7 mouse cellular contexts compared by ENCODE assay signal in the genomic region with DNA sequence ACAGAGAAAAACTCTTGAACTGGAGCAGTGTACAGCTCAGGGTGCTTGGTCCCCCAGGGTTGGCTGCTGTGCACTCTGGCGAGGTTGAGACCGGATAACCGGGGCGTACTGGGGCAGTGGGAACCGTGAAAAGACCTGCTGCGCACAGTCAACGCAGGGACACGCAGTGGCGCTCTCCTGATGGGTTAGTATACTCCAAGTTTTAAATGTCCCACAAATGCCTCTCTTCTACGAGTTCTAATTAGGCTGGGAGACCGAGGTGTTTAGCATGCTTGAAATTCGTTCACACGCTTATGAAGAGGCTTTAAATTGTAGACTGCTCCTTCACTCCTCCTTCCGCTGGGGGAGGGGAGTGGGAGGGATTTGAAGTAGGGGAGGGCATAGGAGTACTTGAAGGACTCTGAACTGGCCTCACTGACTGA. TPM values are rescaled to one million over a fixed set of nuclear protein-coding genes. Genes with fewer than 3 reads are reported as not detected.
DNase-seq lines count a peak whose midpoint lies in the region; ATAC-seq and TF ChIP-seq lines count a peak whose summit lies in the region.

No protein-coding gene starts in this region.

- WGBS in embryonic facial prominence, embryonic 15.5 days = under 1% methylated on average over 14 of the region's 14 CpGs
- under 1% methylated on average over 14 of the region's 14 CpGs for WGBS in hindbrain, embryonic 14.5 days
- WGBS in liver, adult 2 months = under 1% methylated on average over 14 of the region's 14 CpGs

- peak overlapping the region; percentile 72 for H3K4me3 ChIP-seq in embryonic facial prominence, embryonic 15.5 days (replicated peaks)
- peak overlapping the region; percentile 60; the same call in 1 of the 2 replicates for H3K4me3 ChIP-seq in hindbrain, embryonic 14.5 days (replicated peaks; ENCODE audit: low read length)
- peak overlapping the region; percentile 46 for H3K4me3 ChIP-seq in liver, adult 2 months (ENCODE audit: insufficient read depth, low read depth, low read length)

- H3K9me3 ChIP-seq in embryonic facial prominence, embryonic 15.5 days (replicated peaks) = no peaks in the 10 kb centered on the region
- no peaks in the 10 kb centered on the region for H3K9me3 ChIP-seq in hindbrain, embryonic 14.5 days (ENCODE audit: control insufficient read depth, low read length)

- DNase-seq in CD4-positive, CD25-positive, alpha-beta regulatory T cell, adult 2 months (ENCODE audit: low read depth, low spot score) = peak; percentile 55
- peak; percentile 55 for DNase-seq in NIH3T3 (ENCODE audit: low read depth)
- no peak for DNase-seq in hindbrain, embryonic 14.5 days (ENCODE audit: low spot score)
- DNase-seq in liver, adult 2 months (ENCODE audit: extremely low read depth, low read depth, low spot score) = peak; percentile 71
- DNase-seq in naive thymus-derived CD4-positive, alpha-beta T cell, adult 2 months (ENCODE audit: low read depth) = peak; percentile 59
- DNase-seq in yolk sac, embryonic 10.5 days (ENCODE audit: low spot score) = peak; percentile 87

- TF ChIP-seq CTCF in liver, adult 2 months (IDR thresholded peaks at IDR 0.05; ENCODE audit: low read depth, low read length) = peak; percentile 34

- peak overlapping the region; percentile 96 for H3K4me2 ChIP-seq in embryonic facial prominence, embryonic 15.5 days (replicated peaks)
- H3K4me2 ChIP-seq in hindbrain, embryonic 14.5 days (replicated peaks) = peak overlapping the region; percentile 98

- H3K79me2 ChIP-seq in liver, adult 2 months (ENCODE audit: control insufficient read depth, insufficient read depth, low read length) = peaks cover 15% of the 10 kb centered on the region

- ATAC-seq in embryonic facial prominence, embryonic 15.5 days (ENCODE audit: insufficient number of reproducible peaks, low FRiP score, low TSS enrichment, low read depth) = no peak
- no peak for ATAC-seq in hindbrain, embryonic 14.5 days (ENCODE audit: low FRiP score)

- H3K9ac ChIP-seq in embryonic facial prominence, embryonic 15.5 days = no peak overlapping the region
- no peak overlapping the region for H3K9ac ChIP-seq in hindbrain, embryonic 14.5 days
- H3K9ac ChIP-seq in liver, adult 2 months (ENCODE audit: low read depth, low read length) = peak overlapping the region; percentile 53

- H3K4me1 ChIP-seq in embryonic facial prominence, embryonic 15.5 days = peaks cover 37% of the 10 kb centered on the region
- peaks cover 27% of the 10 kb centered on the region for H3K4me1 ChIP-seq in hindbrain, embryonic 14.5 days (replicated peaks; ENCODE audit: control insufficient read depth, insufficient read depth, low read length)
- peaks cover 13% of the 10 kb centered on the region for H3K4me1 ChIP-seq in liver, adult 2 months (ENCODE audit: control insufficient read depth, insufficient read depth, low read length)

- H3K27ac ChIP-seq in embryonic facial prominence, embryonic 15.5 days (replicated peaks) = no peak overlapping the region
- no peak overlapping the region for H3K27ac ChIP-seq in hindbrain, embryonic 14.5 days
- H3K27ac ChIP-seq in liver, adult 2 months (replicated peaks; ENCODE audit: insufficient read depth, low read depth, low read length) = peak overlapping the region; percentile 86

- TF ChIP-seq POLR2A in liver, adult 2 months (IDR thresholded peaks at IDR 0.05; ENCODE audit: extremely low read depth, insufficient read depth, low read length) = no peak

- peaks cover 24% of the 10 kb centered on the region for H3K27me3 ChIP-seq in embryonic facial prominence, embryonic 15.5 days
- H3K27me3 ChIP-seq in hindbrain, embryonic 14.5 days (ENCODE audit: control insufficient read depth, insufficient read depth, low read length) = peaks cover 51% of the 10 kb centered on the region
- no peaks in the 10 kb centered on the region for H3K27me3 ChIP-seq in liver, adult 2 months (ENCODE audit: control insufficient read depth, insufficient read depth, low read length)

- no peaks in the 10 kb centered on the region; the same call in 1 of the 2 replicates for H3K36me3 ChIP-seq in embryonic facial prominence, embryonic 15.5 days
- no peaks in the 10 kb centered on the region for H3K36me3 ChIP-seq in hindbrain, embryonic 14.5 days (replicated peaks; ENCODE audit: control insufficient read depth, insufficient read depth)
- H3K36me3 ChIP-seq in liver, adult 2 months (ENCODE audit: control insufficient read depth, insufficient read depth, low read length) = no peaks in the 10 kb centered on the region

RNA-seq across cellular contexts. Expression of gene Fzd5, which starts 1.1 kb away (rescaled TPM):
- 2.1 and 2.3 TPM in 2 replicates for polyA plus RNA-seq in embryonic facial prominence, embryonic 15.5 days (2015; fragmentation: Nextera tagmentation; extraction: Ambion mirVana)
- 0.23 and 0.29 TPM in 2 replicates for polyA plus RNA-seq in hindbrain, embryonic 14.5 days (2014; fragmentation: Nextera tagmentation; extraction: Ambion mirVana)
- total RNA-seq in liver, adult 2 months (2014; rRNA removed) = 3.1 and 4.0 TPM in 2 replicates
- polyA plus RNA-seq in liver, adult 2 months (2012; rRNA removed) = 4.7 and 4.9 TPM in 2 replicates

RNA-seq across cellular contexts. Expression of gene Ccnyl1, which starts 48.4 kb away (rescaled TPM):
- 4.1 and 4.7 TPM in 2 replicates for polyA plus RNA-seq in embryonic facial prominence, embryonic 15.5 days (2015; fragmentation: Nextera tagmentation; extraction: Ambion mirVana)
- polyA plus RNA-seq in hindbrain, embryonic 14.5 days (2014; fragmentation: Nextera tagmentation; extraction: Ambion mirVana) = 7.0 and 7.6 TPM in 2 replicates
- 3.6 and 3.9 TPM in 2 replicates for total RNA-seq in liver, adult 2 months (2014; rRNA removed)
- polyA plus RNA-seq in liver, adult 2 months (2012; rRNA removed) = 5.8 and 6.0 TPM in 2 replicates
